Mouse (Mus musculus) gastrocnemius, postnatal 14 days (tissue): ENCODE data around the gene Qpct. TPM values are rescaled to one million over a fixed set of nuclear protein-coding genes. Genes with fewer than 3 reads are reported as not detected.

Source experiments
- total RNA-seq, 2 experiments: library from RNA; stranded (reverse); gene quantifications; 2 replicates each; pipeline ENCODE4 v1.2.3; 2021

Gene Qpct
- total RNA-seq, 2 experiments from 2014 or later = 8.3 to 8.4 TPM

Other genes with a start within 250 kb of the Qpct start
- gene Heatr5b, start 216.5 kb upstream of the Qpct start, total RNA-seq = 10 to 100 TPM in 1 of 2 experiments, 1 to 10 TPM in 1; 8.8 to 10.3 TPM
- 10 to 100 TPM; 17.7 to 18.4 TPM for gene Gpatch11, start 216.3 kb upstream of the Qpct start, total RNA-seq
- 1 to 10 TPM; 5.1 to 5.4 TPM for gene Eif2ak2, start 169.3 kb upstream of the Qpct start, total RNA-seq
- gene Sult6b1, start 144.9 kb upstream of the Qpct start, total RNA-seq = not detected
- 10 to 100 TPM; 42.7 to 43.9 TPM for gene Cebpzos, start 135.4 kb upstream of the Qpct start, total RNA-seq
- 10 to 100 TPM; 16.0 to 16.9 TPM for gene Cebpz, start 114.8 kb upstream of the Qpct start, total RNA-seq
- 10 to 100 TPM; 28.0 to 29.7 TPM for gene Ndufaf7, start 114.8 kb upstream of the Qpct start, total RNA-seq
- 10 to 100 TPM; 11.7 to 13.3 TPM for gene Prkd3, start 31.1 kb upstream of the Qpct start, total RNA-seq